Mouse (Mus musculus): ENCODE data around the gene Smyd1.

- no peak for TF ChIP-seq GATA1 (IDR thresholded peaks at IDR 0.05; ENCODE audit: low read length)
- TF ChIP-seq TAL1 (IDR thresholded peaks at IDR 0.05; ENCODE audit: low read length) = no peak
These were observed 78.8 kb downstream of the Smyd1 start for GRCm38 (mm10) chr6:71243258-71243657.
